Mouse (Mus musculus) CH12.LX (cell line): ENCODE results near the gene Igsf23. TPM values are rescaled to one million over a fixed set of nuclear protein-coding genes. Genes with fewer than 3 reads are reported as not detected.

Experiments used
- DNase-seq: peaks from one replicate; pipeline ENCODE4 v3.0.0-alpha.2; 2013; ENCODE audit errors: extremely low read depth
- H3K27ac ChIP-seq: 2 replicates; pipeline ENCODE4 v1.5.1; 2012; ENCODE audit warnings: low read depth, mild to moderate bottlenecking, control low read depth, moderate library complexity; ENCODE audit not compliant: insufficient read depth
- H3K27me3 ChIP-seq: replicated peaks from 2 replicates; pipeline ENCODE3; 2012; ENCODE audit warnings: inconsistent platforms
- H3K36me3 ChIP-seq, 2 experiments: replicated peaks in 1 of 2; 2 replicates each; pipeline versions ENCODE3 to v1.6.1; 2012; ENCODE audit warnings: inconsistent platforms in 1 of 2, low read length in 1 of 2, mild to moderate bottlenecking in 1 of 2, mixed read lengths in 1 of 2, moderate library complexity in 1 of 2; ENCODE audit not compliant: control insufficient read depth in 1 of 2, insufficient read depth in 1 of 2
- H3K4me1 ChIP-seq, 2 experiments: 2 replicates each; pipeline ENCODE4 v1.6.1; 2012; ENCODE audit warnings: inconsistent platforms in 1 of 2, moderate library complexity in 1 of 2; ENCODE audit not compliant: insufficient read depth in 2 of 2, control insufficient read depth in 1 of 2
- H3K4me2 ChIP-seq: 2 replicates; pipeline ENCODE4 v1.6.1; 2012; ENCODE audit warnings: low read depth, mild to moderate bottlenecking, control low read depth; ENCODE audit not compliant: poor library complexity, insufficient read depth, severe bottlenecking
- H3K4me3 ChIP-seq, 3 experiments: fragments of 150-350 bp in 1 of 3; sonication (generic) in 1 of 3; replicated peaks in 1 of 3; 2 replicates each; pipeline versions ENCODE3 to v1.5.1; 2011 to 2012; ENCODE audit warnings: low read depth in 2 of 3, low read length in 2 of 3, mild to moderate bottlenecking in 2 of 3, moderate library complexity in 2 of 3, control low read depth in 1 of 3, improper control_type of control experiment in 1 of 3, inconsistent platforms in 1 of 3, mixed read lengths in 1 of 3; ENCODE audit not compliant: poor library complexity in 1 of 3
- H3K79me2 ChIP-seq: replicated peaks from 2 replicates; pipeline ENCODE4 v1.6.1; 2012; ENCODE audit warnings: mild to moderate bottlenecking, moderate library complexity; ENCODE audit not compliant: control insufficient read depth, poor library complexity, insufficient read depth, severe bottlenecking; ENCODE audit errors: extremely low read depth
- H3K9ac ChIP-seq: 2 replicates; pipeline ENCODE4 v1.6.1; 2012; ENCODE audit warnings: low read depth, mild to moderate bottlenecking, control low read depth, moderate library complexity; ENCODE audit not compliant: insufficient read depth
- H3K9me3 ChIP-seq: replicated peaks from 2 replicates; pipeline ENCODE3; 2012; ENCODE audit warnings: low read length, inconsistent platforms, mixed read lengths
- BHLHE40 ChIP-seq: IDR thresholded peaks from 2 replicates; pipeline ENCODE4 v1.6.1; 2011; ENCODE audit warnings: mild to moderate bottlenecking, low read depth, low read length, improper control_type of control experiment
- CHD1 ChIP-seq: IDR thresholded peaks from 2 replicates; pipeline ENCODE4 v1.6.1; 2012; ENCODE audit warnings: low read depth, low read length, improper control_type of control experiment, inconsistent platforms
- EP300 ChIP-seq: IDR thresholded peaks from 2 replicates; pipeline ENCODE4 v1.6.1; 2011; ENCODE audit warnings: low read length, improper control_type of control experiment
- ETS1 ChIP-seq: conservative IDR thresholded peaks from 2 replicates; pipeline ENCODE4 v1.6.1; 2012; ENCODE audit warnings: low read depth, mild to moderate bottlenecking, inconsistent platforms, low read length, improper control_type of control experiment, moderate library complexity
- GABPA ChIP-seq: IDR thresholded peaks from 2 replicates; pipeline ENCODE4 v1.6.1; 2012; ENCODE audit warnings: low read depth, low read length, improper control_type of control experiment, inconsistent platforms; ENCODE audit not compliant: insufficient replicate concordance
- HCFC1 ChIP-seq: IDR thresholded peaks from 2 replicates; pipeline ENCODE4 v1.6.1; 2012; ENCODE audit warnings: low read depth, mild to moderate bottlenecking, inconsistent platforms, low read length, improper control_type of control experiment
- IRF4 ChIP-seq: IDR thresholded peaks from 2 replicates; pipeline ENCODE4 v1.6.1; 2014; ENCODE audit warnings: low read depth, mild to moderate bottlenecking, inconsistent platforms, low read length, improper control_type of control experiment
- MAFK ChIP-seq: IDR thresholded peaks from 2 replicates; pipeline ENCODE4 v1.6.1; 2011; ENCODE audit warnings: low read length, improper control_type of control experiment; ENCODE audit not compliant: insufficient replicate concordance
- MAX ChIP-seq: IDR thresholded peaks from 2 replicates; pipeline ENCODE4 v1.6.1; 2011; ENCODE audit warnings: low read length, improper control_type of control experiment
- MAZ ChIP-seq: IDR thresholded peaks from 2 replicates; pipeline ENCODE4 v1.6.1; 2012; ENCODE audit warnings: low read depth, mild to moderate bottlenecking, inconsistent platforms, low read length, improper control_type of control experiment, moderate library complexity
- MXI1 ChIP-seq: IDR thresholded peaks from 2 replicates; pipeline ENCODE4 v1.6.1; 2011; ENCODE audit warnings: mild to moderate bottlenecking, low read depth, low read length, improper control_type of control experiment
- MYC ChIP-seq: IDR thresholded peaks from 2 replicates; pipeline ENCODE4 v1.6.1; 2011; ENCODE audit warnings: low read depth, mild to moderate bottlenecking, improper control_type of control experiment, low read length
- RCOR1 ChIP-seq: conservative IDR thresholded peaks from 2 replicates; pipeline ENCODE4 v1.6.1; 2012; ENCODE audit warnings: low read depth, mild to moderate bottlenecking, inconsistent platforms, low read length, improper control_type of control experiment
- SIN3A ChIP-seq: IDR thresholded peaks from 2 replicates; pipeline ENCODE4 v1.6.1; 2012; ENCODE audit warnings: low read length, improper control_type of control experiment, inconsistent platforms
- SMC3 ChIP-seq: IDR thresholded peaks from 2 replicates; pipeline ENCODE4 v1.6.1; 2011; ENCODE audit warnings: low read depth, low read length, improper control_type of control experiment
- TBP ChIP-seq: conservative IDR thresholded peaks from 2 replicates; pipeline ENCODE4 v1.6.1; 2011; ENCODE audit warnings: low read depth, low read length, improper control_type of control experiment
- TCF12 ChIP-seq: IDR thresholded peaks from 2 replicates; pipeline ENCODE4 v1.6.1; 2014; ENCODE audit warnings: low read depth, mild to moderate bottlenecking, inconsistent platforms, low read length, improper control_type of control experiment
- UBTF ChIP-seq: IDR thresholded peaks from 2 replicates; pipeline ENCODE4 v1.6.1; 2012; ENCODE audit warnings: low read depth, mild to moderate bottlenecking, inconsistent platforms, low read length, improper control_type of control experiment, moderate library complexity
- USF1 ChIP-seq: IDR thresholded peaks from 2 replicates; pipeline ENCODE4 v1.6.1; 2014; ENCODE audit warnings: low read depth, mild to moderate bottlenecking, inconsistent platforms, low read length, improper control_type of control experiment
- USF2 ChIP-seq: conservative IDR thresholded peaks from 2 replicates; pipeline ENCODE4 v1.6.1; 2011; ENCODE audit warnings: low read depth, low read length, improper control_type of control experiment
- ZC3H11A ChIP-seq: IDR thresholded peaks from 2 replicates; pipeline ENCODE4 v1.6.1; 2012; ENCODE audit warnings: low read depth, mild to moderate bottlenecking, inconsistent platforms, low read length, improper control_type of control experiment
- ZKSCAN1 ChIP-seq: IDR thresholded peaks from 2 replicates; pipeline ENCODE4 v1.6.1; 2012; ENCODE audit warnings: low read depth, inconsistent platforms, low read length, improper control_type of control experiment, borderline replicate concordance
- ZMIZ1 ChIP-seq: IDR thresholded peaks from 2 replicates; pipeline ENCODE4 v1.6.1; 2012; ENCODE audit warnings: low read depth, mild to moderate bottlenecking, inconsistent platforms, low read length, improper control_type of control experiment
- ZNF384 ChIP-seq: IDR thresholded peaks from 2 replicates; pipeline ENCODE4 v1.6.1; 2012; ENCODE audit warnings: low read depth, low read length, improper control_type of control experiment, inconsistent platforms
- dilution Hi-C: fragments of 300-500 bp; cut with MboI; formaldehyde crosslinking; loops from 2 replicates; pipeline ENCODE4 v1.14.3; 2020; ENCODE audit warnings: low sequenced_read_pairs; ENCODE audit not compliant: extremely low pct_unique_long_range_greater_than_20kb, extremely low pct_ligation_motif_present
- in situ Hi-C: fragments of 300-500 bp; cut with MboI; formaldehyde crosslinking; loops from 3 replicates; pipeline ENCODE4 v1.14.3; 2019; ENCODE audit warnings: low sequenced_read_pairs, low pct_ligation_motif_present, low pct_unique_long_range_greater_than_20kb, mixed read lengths
- polyA plus RNA-seq: library from polyadenylated mRNA; unstranded; fragments of >175 nt; gene quantifications from 2 replicates; pipeline ENCODE4 v1.2.1, GENCODE M21; 2012; ENCODE audit warnings: low read depth; ENCODE audit not compliant: insufficient read length
- total RNA-seq, 2 experiments: library from RNA; depleted of rRNA; stranded (reverse); fragments of 300-350 nt in 1 of 2; fragments of >200 nt in 1 of 2; gene quantifications; 2 replicates each; pipeline ENCODE4 v1.2.3; 2012 to 2014

Igsf23 gene
- total and polyA plus RNA-seq, 3 experiments = 0.08 TPM; not detected in 2

DNA sequence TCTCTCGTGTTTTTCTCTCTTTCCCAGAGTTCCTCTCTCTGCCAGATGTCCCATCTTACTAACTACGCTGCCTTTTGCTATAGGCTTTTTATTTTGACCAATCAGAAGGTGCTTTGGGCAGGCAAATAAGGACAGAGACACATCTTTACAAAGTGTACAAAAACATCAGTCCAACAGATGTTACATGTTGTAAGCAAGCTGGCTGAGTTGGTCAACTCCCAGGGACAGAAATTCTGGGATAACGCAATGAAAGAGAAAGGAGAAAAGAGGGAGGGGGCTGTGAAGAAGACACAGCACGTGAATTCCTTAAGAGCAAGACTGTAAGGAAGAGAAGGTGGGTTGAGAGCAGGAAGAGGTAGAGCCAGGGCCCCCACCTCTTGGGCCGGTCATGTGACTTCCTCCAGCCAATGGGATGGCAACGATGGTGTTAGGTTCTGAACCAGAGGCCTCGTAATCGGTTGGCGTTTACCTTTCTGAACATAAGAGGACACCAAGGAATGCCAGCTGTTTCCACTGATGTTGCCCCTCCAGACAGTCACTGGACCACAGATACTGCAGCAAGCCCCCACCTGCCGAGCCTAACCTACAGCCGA, 13.2 kb downstream of the Igsf23 start:
- no peak overlapping the region for H3K4me3 ChIP-seq
- no peak overlapping the region for H3K9ac ChIP-seq
- H3K36me3 ChIP-seq = no peaks in the 10 kb centered on the region
- H3K9me3 ChIP-seq = no peaks in the 10 kb centered on the region
- no peaks in the 10 kb centered on the region for H3K27me3 ChIP-seq
- H3K4me1 ChIP-seq = peaks cover 11 to 17% of the 10 kb centered on the region in 2 experiments; a peak in 3 of 4 replicates
- H3K79me2 ChIP-seq = no peaks in the 10 kb centered on the region
- no peak overlapping the region for H3K27ac ChIP-seq
- dilution Hi-C loops = no loop called here
- TF ChIP-seq USF1 (peak; percentile 72), USF2 (peak; percentile 66), TCF12 (no peak)
- DNase-seq = no peak
- H3K4me2 ChIP-seq = no peak overlapping the region
- in situ Hi-C loops = no loop called here

DNA sequence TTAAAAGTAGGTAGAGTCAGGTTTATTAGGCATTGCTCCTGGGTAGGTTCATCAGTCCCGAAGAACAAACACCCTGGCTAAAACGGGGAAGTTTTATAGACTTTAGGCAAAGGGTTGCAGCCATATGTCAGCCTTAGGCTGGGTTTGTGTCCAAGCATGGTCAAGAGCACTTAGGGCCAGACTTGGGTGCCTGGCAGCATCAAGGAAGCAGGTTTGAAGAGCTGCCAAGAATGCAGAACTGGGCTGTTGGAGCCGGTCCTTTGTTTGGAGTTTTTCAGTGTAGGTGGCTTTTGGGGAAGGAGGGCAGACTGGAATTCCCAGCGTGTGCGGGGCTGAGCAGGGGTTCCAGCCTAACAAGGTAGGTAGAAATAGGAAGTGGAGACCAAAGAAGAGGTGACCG, 14.6 kb downstream of the Igsf23 start:
- Histone ChIP-seq H3K4me3 (no peak overlapping the region), H3K27ac (no peak overlapping the region)

DNA sequence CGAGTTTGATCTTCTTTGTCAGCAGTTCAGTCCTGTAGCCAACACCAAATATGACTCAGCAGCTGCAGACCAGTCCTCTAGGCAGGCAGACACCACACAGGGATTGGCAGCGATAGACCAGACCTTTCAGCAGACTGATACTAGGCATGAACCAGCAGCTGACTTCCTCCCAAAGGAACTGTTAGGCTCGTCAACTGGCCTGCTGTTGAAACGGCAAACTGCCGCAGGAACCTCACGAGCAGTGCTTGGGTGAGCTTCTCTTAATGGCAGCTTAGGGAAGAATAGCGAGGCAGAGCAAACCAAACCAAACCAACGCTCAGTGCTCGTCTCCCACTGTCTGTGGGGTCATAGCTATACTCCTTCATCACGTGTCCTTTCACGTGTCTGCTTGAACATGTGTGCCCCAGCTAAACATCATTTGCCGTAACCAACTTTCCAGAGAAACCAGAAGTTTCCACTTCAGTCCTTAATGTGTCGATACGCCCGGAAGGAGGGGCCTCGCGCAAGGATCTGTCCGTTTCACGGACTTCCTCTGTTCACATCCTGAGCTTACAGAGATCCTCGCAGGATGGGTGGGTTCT, 15.3 kb downstream of the Igsf23 start:
- H3K79me2 ChIP-seq = no peaks in the 10 kb centered on the region
- in situ Hi-C loops = no loop called here
- TF ChIP-seq BHLHE40 (peak; percentile 86), EP300 (no peak), MYC (0 out of 2 replicates have a peak, but pooled peaks have one; percentile 21), RCOR1 (no peak), ZMIZ1 (no peak), UBTF (no peak), ZC3H11A (no peak), USF1 (peak; percentile 52), ZNF384 (no peak), TBP (no peak), MXI1 (peak; percentile 29; the same call in 1 of the 2 replicates), MAX (peak; percentile 38; the same call in 1 of the 2 replicates), IRF4 (no peak), MAZ (no peak), ETS1 (0 out of 2 replicates have a peak, but pooled peaks have one; percentile 14), HCFC1 (no peak), USF2 (peak; percentile 56)
- no peak overlapping the region for H3K9ac ChIP-seq
- H3K4me3 ChIP-seq = no peak overlapping the region
- H3K4me1 ChIP-seq = peaks cover 11 to 17% of the 10 kb centered on the region in 2 experiments; a peak in 3 of 4 replicates
- H3K27ac ChIP-seq = no peak overlapping the region
- no peaks in the 10 kb centered on the region for H3K36me3 ChIP-seq
- H3K4me2 ChIP-seq = no peak overlapping the region
- no peaks in the 10 kb centered on the region for H3K9me3 ChIP-seq
- no peak for DNase-seq
- dilution Hi-C loops = no loop called here
- H3K27me3 ChIP-seq = no peaks in the 10 kb centered on the region

More for the DNA sequence above, 14.6 kb downstream of the Igsf23 start:
- TF ChIP-seq GABPA (no peak), TCF12 (no peak), HCFC1 (no peak), USF2 (no peak), SMC3 (no peak), SIN3A (no peak), MAFK (no peak), ZKSCAN1 (no peak), CHD1 (no peak)
- Histone ChIP-seq H3K4me1 (peaks cover 11 to 17% of the 10 kb centered on the region in 2 experiments; a peak in 3 of 4 replicates), H3K9me3 (no peaks in the 10 kb centered on the region), H3K9ac (no peak overlapping the region), H3K36me3 (no peaks in the 10 kb centered on the region), H3K4me2 (no peak overlapping the region), H3K27me3 (no peaks in the 10 kb centered on the region), H3K79me2 (no peaks in the 10 kb centered on the region)
- dilution Hi-C loops = no loop called here
- in situ Hi-C loops = no loop called here
- no peak for DNase-seq
